Mouse (Mus musculus) spleen, adult 12 weeks (tissue): ENCODE results near the gene S100a8.

ENCODE experiments used
- DNase-seq: peaks from one replicate; pipeline ENCODE4 v3.0.0; 2022; ENCODE audit warnings: low spot score

S100a8 gene

GRCm38 (mm10) chr3:90678656-90679055 lies 9.9 kb downstream of the S100a8 start:
- no peak for DNase-seq

GRCm38 (mm10) chr3:90683929-90684328 lies 15.2 kb downstream of the S100a8 start:
- no peak for DNase-seq

- DNase-seq, result no peak
These were observed 18.1 kb downstream of the S100a8 start for GRCm38 (mm10) chr3:90686835-90687234.

GRCm38 (mm10) chr3:90693496-90693895 lies 24.7 kb downstream of the S100a8 start:
- no peak for DNase-seq

GRCm38 (mm10) chr3:90695613-90696012 lies 26.8 kb downstream of the S100a8 start, which contains the start of gene S100a9:
TSS of gene S100a9 (minus strand) at chr3:90695721.
- DNase-seq, result no peak

- no peak for DNase-seq
These were observed 33.5 kb downstream of the S100a8 start for GRCm38 (mm10) chr3:90702244-90702643.

GRCm38 (mm10) chr3:90708523-90709202 lies 39.9 kb downstream of the S100a8 start:
- DNase-seq, result no peak

- DNase-seq, result peak; percentile 60
These were observed 41.0 kb downstream of the S100a8 start for GRCm38 (mm10) chr3:90709591-90710460.
